Mouse (Mus musculus) limb, embryonic 11.5 days (tissue): Measurements from ENCODE around the gene Ddx56. TPM values are rescaled to one million over a fixed set of nuclear protein-coding genes. Genes with fewer than 3 reads are reported as not detected.
A peak's percentile ranks its signal among the peaks of the same experiment; 100 is the strongest.
"Not testable (repeated sequence)": the region's sequence is repeated elsewhere in the genome, so short reads cannot be mapped to it uniquely, and the experiment has no call there.

Experiments used
- ATAC-seq: fragments of 200-750 bp; cut with Nextera tagmentation; 2 replicates; pipeline ENCODE4 v1.8.0; 2017; ENCODE audit warnings: low read depth; ENCODE audit not compliant: insufficient number of reproducible peaks, low FRiP score, low TSS enrichment
- DNase-seq: peaks from one replicate; pipeline ENCODE4 v3.0.0-alpha.2; 2015; ENCODE audit warnings: low spot score
- H3K27ac ChIP-seq: fragments of 300-500 bp; sonication (generic); replicated peaks from 2 replicates; pipeline ENCODE4 v1.5.1; 2014; ENCODE audit warnings: low read depth, mild to moderate bottlenecking, low read length
- H3K27me3 ChIP-seq: fragments of 300-500 bp; sonication (generic); 2 replicates; pipeline ENCODE4 v1.6.1; 2014; ENCODE audit warnings: mild to moderate bottlenecking, low read length, mixed read lengths; ENCODE audit not compliant: control insufficient read depth, insufficient read depth
- H3K36me3 ChIP-seq: fragments of 300-500 bp; sonication (generic); 2 replicates; pipeline ENCODE4 v1.6.1; 2014; ENCODE audit warnings: mild to moderate bottlenecking, low read length, moderate library complexity, mixed read lengths; ENCODE audit not compliant: control insufficient read depth, insufficient read depth
- H3K4me1 ChIP-seq: fragments of 300-500 bp; sonication (generic); 2 replicates; pipeline ENCODE4 v1.6.1; 2014; ENCODE audit warnings: low read length, mixed read lengths; ENCODE audit not compliant: control insufficient read depth, insufficient read depth
- H3K4me2 ChIP-seq: fragments of 300-500 bp; sonication (generic); 2 replicates; pipeline ENCODE4 v1.6.1; 2014; ENCODE audit warnings: low read depth, mild to moderate bottlenecking, moderate library complexity; ENCODE audit not compliant: severe bottlenecking
- H3K4me3 ChIP-seq: fragments of 300-500 bp; sonication (generic); 2 replicates; pipeline ENCODE4 v1.5.1; 2014; ENCODE audit warnings: low read depth, low read length
- H3K9ac ChIP-seq: fragments of 300-500 bp; sonication (generic); 2 replicates; pipeline ENCODE4 v1.6.1; 2014; ENCODE audit warnings: mild to moderate bottlenecking, low read length
- H3K9me3 ChIP-seq: fragments of 300-500 bp; sonication (generic); 2 replicates; pipeline ENCODE4 v1.6.1; 2016; ENCODE audit warnings: low read length; ENCODE audit not compliant: control insufficient read depth
- WGBS: fragments of 180-500 bp; shearing (Covaris S2); extraction: QIAGEN DNeasy Blood & Tissue Kit; methylation state at CpG from one replicate; pipeline ENCODE4 v1.1.7; 2014; 5-methylcytosine and 5-hydroxymethylcytosine counted together
- polyA plus RNA-seq: library from polyadenylated mRNA; unstranded; fragments of >200 nt; fragmentation: Nextera tagmentation; extraction: Ambion mirVana; gene quantifications from 2 replicates; pipeline ENCODE4 v1.2.1, GENCODE M21; 2014

Gene Ddx56
- polyA plus RNA-seq, 1 experiment from 2014 or later = 114 TPM

DNA sequence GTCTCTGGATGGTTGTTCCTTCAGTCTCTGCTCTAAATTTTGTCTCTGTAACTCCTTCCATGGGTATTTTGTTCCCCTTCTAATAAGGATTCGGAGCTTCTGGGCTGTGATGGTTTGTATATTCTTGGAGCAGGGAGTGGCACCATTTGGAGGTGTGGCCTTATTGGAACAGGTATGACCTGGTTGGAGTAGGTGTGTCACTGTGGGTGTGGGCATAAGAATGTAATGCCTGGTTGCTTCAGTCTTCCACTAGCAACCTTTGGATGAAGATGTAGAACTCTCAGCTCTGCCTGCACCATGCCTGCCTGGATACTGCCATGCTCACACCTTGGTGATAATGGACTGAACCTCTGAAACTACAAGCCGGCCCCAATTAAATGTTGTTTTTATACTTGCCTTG is 13.0 kb downstream of the Ddx56 start:
- H3K9ac ChIP-seq, H3K4me1 ChIP-seq, H3K27me3 ChIP-seq, ATAC-seq, H3K4me3 ChIP-seq, H3K9me3 ChIP-seq, DNase-seq, H3K4me2 ChIP-seq, H3K27ac ChIP-seq: not testable (repeated sequence)
- WGBS = 86% methylated on average over 2 of the region's 2 CpGs
- peaks cover 16% of the 10 kb centered on the region for H3K36me3 ChIP-seq

DNA sequence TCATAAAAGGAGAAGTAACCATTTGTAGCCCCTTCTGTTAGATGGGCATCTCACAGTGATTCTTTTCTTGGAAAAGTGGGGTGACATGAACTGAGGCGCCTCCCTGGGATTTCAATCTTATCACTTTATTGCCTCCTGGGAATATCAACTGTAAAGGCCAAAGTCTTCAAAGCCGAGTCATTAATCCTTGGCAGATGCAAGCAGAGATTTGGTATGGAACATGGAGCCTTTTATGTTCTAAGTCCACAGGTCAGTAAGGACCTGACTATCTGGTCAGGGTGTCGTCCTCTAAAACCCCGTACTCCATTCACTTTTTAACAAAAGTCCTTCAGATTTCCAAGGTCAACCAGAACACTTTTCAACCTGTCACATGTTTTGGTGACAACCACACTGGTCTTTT is 14.7 kb downstream of the Ddx56 start:
- Histone ChIP-seq H3K9ac (no peak overlapping the region), H3K4me3 (no peak overlapping the region), H3K4me1 (no peaks in the 10 kb centered on the region), H3K9me3 (no peaks in the 10 kb centered on the region), H3K27me3 (no peaks in the 10 kb centered on the region), H3K4me2 (no peak overlapping the region), H3K27ac (no peak overlapping the region), H3K36me3 (no peaks in the 10 kb centered on the region; the same call in 1 of the 2 replicates)
- WGBS = 92% methylated on average over 4 of the region's 4 CpGs
- no peak for DNase-seq
- ATAC-seq = no peak

DNA sequence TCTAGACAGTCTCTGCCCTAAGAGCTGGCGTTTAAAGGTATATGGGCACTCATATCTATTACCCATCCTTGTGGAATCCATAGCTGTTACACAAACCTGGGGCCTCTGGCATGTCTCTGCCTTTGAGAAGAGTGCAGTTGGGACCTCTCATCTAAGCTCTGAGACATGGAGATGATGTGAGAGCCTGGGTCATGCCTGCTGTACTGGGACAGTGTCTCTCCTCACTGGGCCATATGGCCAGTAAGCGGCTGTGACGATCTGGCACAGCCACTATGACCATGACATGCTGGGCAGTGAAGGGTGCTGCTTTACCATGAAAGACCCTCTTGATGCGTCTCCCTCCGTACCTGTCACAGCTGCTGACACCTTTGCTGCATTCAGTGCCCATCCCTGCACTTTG is 15.3 kb downstream of the Ddx56 start:
- Histone ChIP-seq H3K4me2 (no peak overlapping the region), H3K36me3 (no peaks in the 10 kb centered on the region), H3K4me1 (no peaks in the 10 kb centered on the region), H3K9me3 (no peaks in the 10 kb centered on the region), H3K27me3 (no peaks in the 10 kb centered on the region), H3K9ac (no peak overlapping the region), H3K27ac (no peak overlapping the region), H3K4me3 (no peak overlapping the region)
- DNase-seq = no peak
- ATAC-seq = no peak
- 94% methylated on average over 5 of the region's 5 CpGs for WGBS

DNA sequence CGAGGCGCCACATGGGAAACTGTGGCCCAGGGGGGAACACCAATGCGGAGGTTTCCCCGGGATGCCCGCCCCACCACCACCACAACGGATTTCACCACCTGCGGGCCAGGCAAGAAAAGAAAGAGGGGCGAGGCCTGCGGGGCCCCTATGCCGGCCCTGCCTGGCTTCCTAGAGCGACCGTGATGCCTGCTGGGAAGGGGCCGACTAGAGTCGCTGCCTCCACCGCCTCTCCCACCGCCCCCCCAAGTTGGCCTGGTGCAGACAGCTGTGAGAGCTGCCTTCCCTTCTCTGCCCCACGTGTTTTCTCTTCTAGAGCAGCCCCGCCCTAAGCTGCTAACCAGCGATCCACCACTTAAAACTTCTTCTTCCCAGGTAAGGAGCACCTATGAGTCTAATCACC is 22.9 kb downstream of the Ddx56 start:
- H3K4me3 ChIP-seq = no peak overlapping the region
- H3K4me2 ChIP-seq = no peak overlapping the region
- H3K36me3 ChIP-seq = no peaks in the 10 kb centered on the region
- 45% methylated on average over 19 of the region's 19 CpGs for WGBS
- no peaks in the 10 kb centered on the region for H3K4me1 ChIP-seq
- no peak overlapping the region for H3K9ac ChIP-seq
- ATAC-seq (no peak), DNase-seq (no peak)
- H3K27me3 ChIP-seq = no peaks in the 10 kb centered on the region
- H3K27ac ChIP-seq = no peak overlapping the region
- no peaks in the 10 kb centered on the region for H3K9me3 ChIP-seq

DNA sequence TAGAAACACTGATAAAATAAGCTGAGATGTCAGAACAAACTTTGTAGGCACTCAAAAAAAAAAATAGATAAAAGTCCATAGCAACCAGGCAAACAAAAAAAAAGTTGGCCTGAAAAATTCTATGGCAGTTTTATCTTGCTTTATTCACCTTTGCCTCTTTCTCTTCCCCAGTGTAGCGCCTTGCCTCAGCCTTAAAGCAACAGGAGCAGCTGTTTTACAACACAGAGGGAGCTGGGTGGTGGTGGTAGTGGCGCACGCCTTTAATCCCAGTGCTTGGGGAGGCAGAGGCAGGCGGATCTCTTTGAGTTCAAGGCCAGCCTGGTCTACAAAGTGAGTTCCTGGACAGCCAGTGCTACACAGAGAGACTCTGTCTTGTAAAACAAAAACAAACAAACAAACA is 34.5 kb downstream of the Ddx56 start:
- H3K27me3 ChIP-seq = no peaks in the 10 kb centered on the region
- WGBS = 79% methylated on average over 4 of the region's 4 CpGs
- H3K4me3 ChIP-seq = no peak overlapping the region
- no peak overlapping the region for H3K9ac ChIP-seq
- no peaks in the 10 kb centered on the region for H3K36me3 ChIP-seq
- DNase-seq (no peak), ATAC-seq (no peak)
- H3K27ac ChIP-seq = no peak overlapping the region
- H3K4me1 ChIP-seq = no peaks in the 10 kb centered on the region
- H3K4me2 ChIP-seq = no peak overlapping the region
- peaks cover 7% of the 10 kb centered on the region; the same call in 1 of the 2 replicates for H3K9me3 ChIP-seq

DNA sequence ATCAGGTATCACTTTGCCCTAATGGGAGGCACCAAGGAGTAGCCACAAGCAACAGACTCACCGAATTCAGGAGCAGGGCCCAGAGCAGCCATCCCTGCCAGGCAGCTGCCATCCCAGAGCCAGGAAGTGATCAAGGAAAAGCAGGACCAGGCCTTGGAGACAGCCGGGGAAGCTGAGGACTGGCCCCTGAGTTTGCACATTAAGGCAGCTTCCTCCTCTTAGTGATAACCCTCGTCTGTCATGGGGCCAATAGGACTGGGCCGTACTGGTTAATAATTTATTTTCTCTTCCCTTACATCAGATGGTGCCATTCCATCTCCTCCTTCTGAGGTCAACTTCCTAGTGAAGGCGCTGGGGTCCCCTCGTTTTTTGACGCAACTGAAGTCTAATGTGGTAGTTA is 37.6 kb downstream of the Ddx56 start, which contains the start of gene Npc1l1:
TSS of gene Npc1l1 (minus strand) at position 132 of the 400 bp plus-strand sequence.
- WGBS = 79% methylated on average over 7 of the region's 7 CpGs
- no peaks in the 10 kb centered on the region for H3K36me3 ChIP-seq
- H3K27me3 ChIP-seq = no peaks in the 10 kb centered on the region
- H3K4me2 ChIP-seq = no peak within 1 kb of the TSS
- DNase-seq (no peak), ATAC-seq (no peak)
- H3K4me1 ChIP-seq = no peaks in the 10 kb centered on the region
- peaks cover 5% of the 10 kb centered on the region; the same call in 1 of the 2 replicates for H3K9me3 ChIP-seq
- H3K27ac ChIP-seq = no peak within 1 kb of the TSS
- no peak within 1 kb of the TSS for H3K9ac ChIP-seq
- no peak within 1 kb of the TSS for H3K4me3 ChIP-seq

DNA sequence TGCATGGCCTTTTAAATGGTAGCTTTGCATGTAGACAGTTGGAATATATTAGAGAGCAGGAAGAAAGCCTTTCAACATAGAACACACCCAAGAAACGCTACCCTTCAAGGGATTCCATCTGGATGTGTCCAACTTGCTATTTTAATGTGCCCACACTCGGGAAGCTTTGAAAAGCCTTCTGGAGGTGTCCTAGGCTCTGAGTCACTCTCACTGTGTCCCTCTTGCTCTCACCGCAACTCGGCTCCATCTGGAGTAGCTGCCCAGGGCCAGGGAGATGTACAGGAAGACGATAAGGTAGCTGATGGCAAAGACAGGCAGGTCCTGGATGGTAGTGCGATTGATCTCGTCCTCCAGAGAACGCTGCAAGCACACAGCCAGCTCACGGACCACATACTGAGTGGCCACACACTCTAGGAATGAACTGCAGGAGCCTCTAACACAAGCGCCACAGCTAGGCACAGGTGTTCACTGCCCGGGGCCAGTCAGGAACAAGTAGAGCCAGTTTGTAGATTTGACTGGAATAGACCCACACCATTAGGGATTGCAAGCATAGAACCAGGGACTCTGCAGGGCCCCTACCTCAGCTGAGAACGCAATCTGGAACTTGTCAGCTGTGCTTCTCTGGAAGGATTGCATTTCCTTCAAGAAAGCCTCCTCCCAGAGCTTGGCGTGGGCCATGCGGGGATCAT is 42.9 kb downstream of the Ddx56 start:
- 77% methylated on average over 14 of the region's 14 CpGs for WGBS
- DNase-seq (peak; percentile 28), ATAC-seq (no peak)
- Histone ChIP-seq H3K27me3 (no peaks in the 10 kb centered on the region), H3K36me3 (no peaks in the 10 kb centered on the region), H3K9ac (no peak overlapping the region), H3K4me2 (no peak overlapping the region), H3K4me3 (no peak overlapping the region), H3K4me1 (no peaks in the 10 kb centered on the region), H3K9me3 (no peaks in the 10 kb centered on the region), H3K27ac (no peak overlapping the region)

DNA sequence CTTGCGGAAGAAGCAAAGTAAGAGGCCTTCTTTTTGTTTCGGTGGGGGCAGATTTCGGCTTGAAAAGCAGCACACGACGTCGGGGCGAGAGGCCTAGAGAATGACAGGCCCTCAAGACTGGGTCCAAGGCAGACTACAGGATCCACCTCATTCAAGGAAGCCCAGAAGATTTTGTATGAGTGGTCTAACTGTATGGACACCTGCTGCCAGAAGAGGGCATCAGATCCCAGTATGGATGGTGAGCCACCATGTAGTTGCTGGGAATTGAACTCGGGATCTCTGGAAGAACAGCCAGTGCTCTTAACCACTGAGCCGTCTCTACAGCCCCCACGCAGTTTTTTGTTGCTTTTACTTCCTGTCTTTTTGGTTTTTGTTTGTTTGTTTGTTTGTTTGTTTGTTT is 45.4 kb downstream of the Ddx56 start:
- no peak overlapping the region for H3K4me2 ChIP-seq
- H3K27ac ChIP-seq = no peak overlapping the region
- H3K27me3 ChIP-seq = no peaks in the 10 kb centered on the region
- ATAC-seq (no peak), DNase-seq (no peak)
- H3K9me3 ChIP-seq = no peaks in the 10 kb centered on the region
- H3K9ac ChIP-seq = no peak overlapping the region
- 93% methylated on average over 10 of the region's 10 CpGs for WGBS
- no peaks in the 10 kb centered on the region for H3K4me1 ChIP-seq
- no peak overlapping the region for H3K4me3 ChIP-seq
- H3K36me3 ChIP-seq = no peaks in the 10 kb centered on the region

DNA sequence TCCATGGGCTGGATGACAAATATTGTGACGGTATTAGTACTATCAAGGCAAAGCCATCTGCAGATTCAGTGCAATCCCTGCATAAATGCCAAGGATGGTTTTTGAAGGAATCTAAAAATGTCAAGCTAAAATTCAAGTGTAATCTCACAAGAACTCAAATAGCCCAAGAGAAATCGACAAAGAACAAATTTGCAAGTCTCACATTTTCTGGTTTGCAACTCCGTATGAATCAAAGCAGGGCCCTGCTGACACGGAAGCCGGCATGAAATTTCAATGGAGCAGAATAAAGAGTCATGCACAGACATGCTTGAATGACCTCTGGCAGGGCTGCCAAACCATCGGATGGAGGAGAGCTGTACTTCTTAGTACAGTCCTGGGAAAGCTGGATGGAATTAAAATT is 47.6 kb downstream of the Ddx56 start:
- Histone ChIP-seq H3K27me3 (no peaks in the 10 kb centered on the region), H3K9me3 (no peaks in the 10 kb centered on the region), H3K36me3 (no peaks in the 10 kb centered on the region), H3K27ac (no peak overlapping the region), H3K9ac (no peak overlapping the region), H3K4me2 (no peak overlapping the region), H3K4me3 (no peak overlapping the region), H3K4me1 (no peaks in the 10 kb centered on the region)
- ATAC-seq (no peak), DNase-seq (no peak)
- WGBS = 87% methylated on average over 6 of the region's 6 CpGs
